Mouse (Mus musculus) gastrocnemius, postnatal 25 days (tissue): ENCODE results near the gene Eef2k. TPM values are rescaled to one million over a fixed set of nuclear protein-coding genes. Genes with fewer than 3 reads are reported as not detected.
A peak's percentile ranks its signal among the peaks of the same experiment; 100 is the strongest.

Source experiments
- DNase-seq: peaks from one replicate; pipeline ENCODE4 v3.0.0; 2022
- long read RNA-seq, 2 experiments: library from polyadenylated mRNA; stranded (forward); transcript quantifications; one replicate each; pipeline ENCODE4 v2.0.0; 2021
- total RNA-seq, 2 experiments: library from RNA; stranded (reverse); gene quantifications; 1 replicate in 1 of 2; 2 replicates in 1 of 2; pipeline ENCODE4 v1.2.3; 2021

Gene Eef2k
- total RNA-seq = 10 to 100 TPM; 39.3 to 56.2 TPM
- long read RNA-seq, experiment 1, full-length matches to known transcripts = 3 of 42 reads
- long read RNA-seq, experiment 1, partial matches to known transcripts = 6 of 42 reads
- long read RNA-seq, experiment 1, other reads (novel, unspliced or antisense) = 33 of 42 reads
- long read RNA-seq, experiment 2, full-length matches to known transcripts = 7 of 32 reads
- long read RNA-seq, experiment 2, partial matches to known transcripts = 6 of 32 reads
- long read RNA-seq, experiment 2, other reads (novel, unspliced or antisense) = 19 of 32 reads

- DNase-seq = peak; percentile 93
These were observed at the start of gene Eef2k for GRCm38 (mm10) chr7:120842345-120843036. TSS of gene Eef2k (plus strand) at chr7:120842831.

- DNase-seq = no peak
These were observed 47.1 kb upstream of the Eef2k start for GRCm38 (mm10) chr7:120795544-120795943.

GRCm38 (mm10) chr7:120796369-120796768 is 46.3 kb upstream of the Eef2k start:
- DNase-seq = no peak

DNA sequence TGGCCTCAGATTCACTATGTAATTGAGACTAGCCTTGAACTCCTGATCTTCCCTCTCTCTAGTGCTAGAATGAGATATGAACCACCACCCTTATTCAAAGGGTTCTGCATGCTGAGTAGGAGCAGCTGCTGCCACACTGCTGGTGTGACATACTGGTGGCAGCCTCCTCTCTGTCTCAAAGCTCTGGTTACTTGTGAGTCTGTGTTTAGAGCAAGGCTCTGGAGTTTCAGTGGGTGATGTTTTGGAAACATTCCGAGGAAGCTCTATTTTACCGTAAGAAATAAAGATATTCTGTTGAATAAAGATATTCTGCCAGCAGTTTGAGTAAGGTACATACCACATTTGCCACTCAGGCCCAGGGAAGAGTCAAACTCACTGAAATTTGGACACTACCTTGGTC is 39.4 kb upstream of the Eef2k start:
- no peak for DNase-seq

DNA sequence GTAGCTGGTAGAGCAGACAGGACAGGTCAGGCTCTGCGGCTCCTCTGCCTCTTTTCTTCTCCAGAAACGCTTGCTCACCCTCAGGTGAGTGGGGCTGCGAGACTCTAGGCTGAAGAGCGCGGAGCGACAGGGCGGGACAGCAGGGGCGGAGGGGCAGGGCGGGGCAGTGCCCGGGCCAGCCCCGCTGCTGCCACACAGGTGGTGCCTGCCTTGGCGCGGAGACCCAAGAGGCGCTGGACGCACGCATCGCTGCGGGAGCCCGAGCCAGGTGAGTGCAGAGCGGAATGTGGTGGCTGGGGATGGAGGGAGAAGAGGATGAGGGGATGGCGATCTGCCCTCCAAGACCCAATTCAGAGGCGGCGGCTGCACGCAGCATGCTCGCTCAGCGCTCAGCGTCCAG is 32.9 kb upstream of the Eef2k start:
- DNase-seq = no peak

DNA sequence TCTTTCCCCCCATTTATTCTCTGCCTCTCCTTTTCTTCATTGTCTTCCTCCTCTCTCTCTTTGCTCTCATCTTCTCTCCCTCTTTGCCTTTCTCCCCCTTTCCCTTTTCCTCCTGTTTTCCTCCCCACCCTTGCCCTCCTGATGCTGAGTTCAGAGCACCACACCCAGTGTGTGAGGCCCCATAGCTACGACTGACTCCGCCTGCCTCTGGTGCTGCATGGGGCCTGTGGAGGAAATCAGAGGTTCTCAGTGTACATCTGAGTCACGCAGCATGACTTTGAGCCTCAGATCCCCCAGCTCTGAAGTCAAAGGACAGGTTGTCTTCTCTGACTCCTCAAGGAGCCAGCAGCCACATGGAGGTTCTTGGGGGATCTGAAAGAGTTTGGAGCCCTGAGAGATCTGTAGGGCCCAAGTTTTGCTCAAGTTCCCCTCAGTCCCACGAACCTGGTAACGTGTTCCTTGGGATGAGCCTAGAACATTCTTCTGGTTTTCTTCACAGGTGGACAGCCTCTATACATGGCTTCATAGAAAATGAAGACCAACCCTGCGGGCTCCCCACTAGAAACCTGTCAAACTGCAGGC is 30.7 kb upstream of the Eef2k start, which contains the start of gene Gm5737:
Gene Gm5737 (plus strand): TSS at position 532 of the 582 bp plus-strand sequence.
- DNase-seq = no peak

DNA sequence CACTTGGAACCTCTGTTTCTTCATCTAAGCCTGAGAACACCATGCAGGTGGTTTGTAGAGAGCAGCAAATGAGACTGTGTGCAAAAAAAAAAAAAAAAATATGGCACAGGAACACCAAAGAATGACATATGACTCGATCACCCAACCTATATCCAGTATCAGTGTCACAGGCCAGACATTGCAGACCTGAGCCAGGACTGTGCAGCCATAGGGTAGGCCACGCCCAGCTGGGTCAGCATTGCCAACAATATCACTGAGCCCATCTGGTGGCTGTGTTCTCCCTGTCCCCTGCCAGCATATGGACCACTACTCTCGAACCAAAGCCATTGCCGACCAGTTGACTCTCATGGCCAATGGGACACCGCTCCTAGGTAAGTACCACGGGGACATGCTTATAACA is 25.1 kb upstream of the Eef2k start:
- DNase-seq = no peak

DNA sequence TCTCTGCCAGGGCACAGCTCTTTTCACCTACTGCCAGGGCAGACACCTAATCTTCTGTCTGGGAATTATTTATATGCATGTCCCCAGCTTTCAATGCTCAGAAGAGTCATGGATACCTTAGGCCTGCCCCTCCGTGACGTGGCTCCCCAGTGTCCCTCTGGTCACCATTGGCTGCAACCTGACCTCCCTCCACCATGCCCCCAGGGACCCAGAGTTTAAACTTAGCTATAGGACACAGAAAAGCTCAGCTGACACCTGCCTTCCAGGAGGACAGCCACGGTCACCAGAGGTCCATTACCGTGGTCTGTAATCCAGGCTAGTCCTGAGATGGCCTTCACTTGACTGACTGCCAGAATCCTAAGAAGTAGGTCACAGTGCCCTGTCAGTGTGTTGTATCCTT is 23.2 kb upstream of the Eef2k start:
- peak; percentile 84 for DNase-seq

DNA sequence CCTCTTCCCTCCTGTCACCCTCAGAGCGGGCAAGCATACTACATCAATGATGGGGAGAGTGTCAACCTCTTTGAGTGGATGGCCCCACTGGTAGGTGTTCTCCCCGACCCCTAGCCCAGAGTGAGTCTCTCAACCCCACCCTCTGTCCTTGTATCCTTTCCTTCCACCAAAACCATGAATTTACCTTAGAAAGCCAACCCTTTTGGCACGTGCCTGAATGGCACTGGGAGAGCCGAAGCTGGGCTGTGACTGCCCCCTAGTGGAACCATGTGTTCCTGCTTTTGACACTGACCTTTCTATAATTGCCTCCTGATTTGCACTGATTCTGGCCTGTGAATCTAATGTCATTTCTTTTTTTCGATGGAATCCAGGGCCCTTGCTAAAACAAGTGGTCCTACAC is 19.4 kb upstream of the Eef2k start:
- no peak for DNase-seq

DNA sequence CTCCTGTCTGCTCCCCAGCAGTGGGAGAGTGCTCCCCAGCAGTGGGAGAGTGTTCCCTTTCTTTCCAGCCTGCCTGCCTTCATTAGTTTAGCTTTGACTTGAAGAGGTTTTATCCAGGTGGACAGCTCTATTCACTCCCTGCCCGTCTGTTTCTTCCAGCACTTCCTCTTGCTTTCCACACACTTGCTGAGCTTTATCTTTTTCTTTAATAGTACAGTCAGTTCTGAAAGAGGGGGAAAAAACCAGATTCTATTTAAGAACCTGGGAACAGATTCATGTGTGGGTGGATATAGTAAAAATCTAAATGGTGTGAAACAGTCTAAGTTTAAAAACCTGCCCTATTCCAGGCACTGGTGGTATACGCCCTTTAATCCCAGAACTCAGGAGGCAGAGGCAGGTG is 17.5 kb upstream of the Eef2k start:
- DNase-seq = no peak

GRCm38 (mm10) chr7:120826408-120826807 is 16.2 kb upstream of the Eef2k start:
- no peak for DNase-seq

GRCm38 (mm10) chr7:120830431-120831381 is 11.9 kb upstream of the Eef2k start:
- DNase-seq = peak; percentile 55

DNA sequence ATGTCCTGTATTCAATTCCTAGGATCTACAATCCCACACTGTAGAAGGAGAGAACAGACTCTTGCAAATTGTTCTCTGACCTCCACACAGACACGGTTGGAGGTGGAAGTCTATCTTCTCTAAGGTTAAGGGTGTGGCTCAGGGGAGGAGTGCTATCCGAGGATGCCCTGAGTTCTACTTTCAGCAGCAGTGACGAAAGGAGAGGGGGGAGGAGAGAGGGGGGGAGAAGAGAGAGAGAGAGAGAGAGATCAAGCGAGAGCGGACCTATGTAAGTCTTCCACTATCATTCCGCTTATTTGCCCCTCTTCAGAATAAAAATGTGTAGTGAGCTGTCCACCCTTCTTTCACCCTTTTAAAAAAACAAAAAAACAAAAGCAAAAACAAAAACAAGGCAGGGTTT is 8.2 kb upstream of the Eef2k start:
- no peak for DNase-seq

DNA sequence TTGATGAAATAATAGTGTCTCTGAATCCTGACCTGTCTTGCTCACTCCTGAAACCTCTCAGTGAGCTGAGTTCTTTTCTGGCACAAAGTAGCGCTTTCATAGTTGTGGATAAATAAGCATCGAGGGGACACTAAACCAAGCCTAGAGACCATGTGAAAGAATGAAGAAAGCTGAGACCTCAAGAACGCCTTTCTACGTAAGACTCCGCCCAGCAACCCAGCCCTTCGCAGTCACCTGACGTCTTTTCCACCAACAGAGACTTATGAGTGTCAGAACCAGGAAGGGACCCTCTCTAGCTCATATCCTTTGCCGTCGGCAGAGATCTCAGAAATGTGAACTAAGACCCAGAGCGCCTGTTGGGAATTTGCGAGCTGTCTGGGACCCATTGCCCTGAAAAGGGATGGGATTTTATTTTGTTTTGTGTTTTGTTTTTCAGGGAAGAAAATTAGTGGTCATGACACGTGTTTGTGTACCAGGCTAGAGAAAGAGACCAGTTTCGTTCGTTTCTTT is 7.7 kb upstream of the Eef2k start:
- peak; percentile 66 for DNase-seq

DNA sequence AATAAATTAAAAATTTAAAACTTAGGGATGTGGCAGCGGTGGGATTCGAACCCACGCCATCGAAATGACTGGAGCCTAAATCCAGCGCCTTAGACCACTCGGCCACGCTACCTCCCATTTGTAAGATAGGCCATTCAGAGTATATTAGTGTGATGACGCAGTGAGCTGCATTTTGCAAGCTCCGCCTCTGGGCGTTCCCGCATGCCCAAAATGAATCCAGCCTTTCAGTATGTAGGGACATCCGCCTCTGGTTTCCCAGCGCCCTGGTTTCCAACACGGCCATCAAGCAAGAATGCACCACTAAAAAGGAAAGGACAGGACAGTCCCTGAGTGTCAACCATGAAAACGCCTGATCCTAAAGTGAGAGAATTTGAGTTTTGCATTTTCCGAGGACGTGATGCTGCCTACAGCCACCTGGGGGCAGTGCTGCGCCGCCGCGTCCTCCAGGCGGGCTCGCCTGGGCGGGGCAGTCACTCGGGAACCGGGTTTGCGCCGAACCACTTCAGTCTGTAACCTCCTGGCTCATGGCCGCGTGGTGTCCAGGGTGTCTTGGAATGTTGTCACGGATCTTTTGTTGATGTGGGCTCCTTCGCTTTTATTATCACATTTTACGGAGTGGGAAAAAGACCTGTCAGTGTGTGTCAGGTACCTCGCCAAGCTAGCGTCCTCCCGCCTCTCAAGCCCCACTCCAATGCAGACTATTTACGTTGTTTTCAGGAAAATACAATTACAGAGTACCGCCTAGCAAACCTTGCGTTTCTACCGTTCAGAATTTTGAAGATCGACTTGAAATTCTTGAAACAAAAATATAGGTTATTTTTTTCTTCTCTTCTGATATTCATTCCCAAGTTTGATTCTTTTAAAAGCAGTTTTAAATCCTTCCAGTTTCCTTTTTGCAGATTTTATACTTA is 6.9 kb upstream of the Eef2k start:
- peak; percentile 85 for DNase-seq

DNA sequence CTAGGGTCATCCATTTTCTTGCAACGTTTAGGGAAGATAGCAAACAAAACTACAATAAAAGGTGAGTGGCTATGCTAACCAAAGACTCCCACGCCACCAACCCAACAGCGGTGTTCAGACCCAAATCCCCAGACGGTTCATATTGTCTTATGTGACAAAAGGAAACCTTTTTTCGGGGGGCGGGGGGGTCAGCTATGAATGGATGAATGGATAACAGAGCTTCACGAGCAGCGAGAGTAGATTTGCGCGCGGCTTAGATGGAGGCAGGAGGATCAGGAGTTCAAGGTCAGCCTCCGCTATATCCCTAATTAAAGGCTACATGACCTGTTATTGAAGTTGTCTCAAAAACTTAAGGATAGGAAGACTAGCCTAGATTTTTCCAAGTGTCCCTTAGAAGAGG is 6.3 kb upstream of the Eef2k start:
- DNase-seq = no peak

GRCm38 (mm10) chr7:120838436-120839160 is 4.0 kb upstream of the Eef2k start:
- DNase-seq = peak; percentile 70

DNA sequence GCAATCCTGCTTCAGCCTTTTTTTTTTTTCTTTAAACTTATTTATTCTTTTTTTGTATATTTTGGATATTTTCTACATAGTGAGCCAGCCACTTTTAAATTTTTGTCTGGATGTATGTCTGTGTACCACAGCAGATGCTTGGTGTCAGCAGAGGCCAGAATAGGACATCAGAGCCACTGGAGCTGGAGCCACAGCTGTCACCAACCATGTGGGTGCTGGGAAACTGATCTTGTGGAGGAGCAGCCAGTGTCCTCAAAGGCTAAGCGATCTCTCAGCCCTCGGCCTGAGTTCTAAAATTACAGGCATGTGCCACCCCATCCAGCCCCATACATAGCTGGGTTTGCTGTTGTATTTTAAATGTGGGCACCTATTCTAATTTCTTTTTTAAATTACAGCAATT is 2.8 kb upstream of the Eef2k start:
- peak; percentile 69 for DNase-seq

- peak; percentile 87 for DNase-seq
These were observed 498 bp downstream of the Eef2k start for GRCm38 (mm10) chr7:120843037-120843621.
